Mouse (Mus musculus) liver (tissue): ENCODE measurements around the gene Neurog3.
A peak's percentile ranks its signal among the peaks of the same experiment; 100 is the strongest.

Experiments used
- DNase-seq: peaks from one replicate; pipeline ENCODE4 v3.0.0-alpha.2; 2020; ENCODE audit warnings: mixed read lengths

Neurog3 gene

DNA sequence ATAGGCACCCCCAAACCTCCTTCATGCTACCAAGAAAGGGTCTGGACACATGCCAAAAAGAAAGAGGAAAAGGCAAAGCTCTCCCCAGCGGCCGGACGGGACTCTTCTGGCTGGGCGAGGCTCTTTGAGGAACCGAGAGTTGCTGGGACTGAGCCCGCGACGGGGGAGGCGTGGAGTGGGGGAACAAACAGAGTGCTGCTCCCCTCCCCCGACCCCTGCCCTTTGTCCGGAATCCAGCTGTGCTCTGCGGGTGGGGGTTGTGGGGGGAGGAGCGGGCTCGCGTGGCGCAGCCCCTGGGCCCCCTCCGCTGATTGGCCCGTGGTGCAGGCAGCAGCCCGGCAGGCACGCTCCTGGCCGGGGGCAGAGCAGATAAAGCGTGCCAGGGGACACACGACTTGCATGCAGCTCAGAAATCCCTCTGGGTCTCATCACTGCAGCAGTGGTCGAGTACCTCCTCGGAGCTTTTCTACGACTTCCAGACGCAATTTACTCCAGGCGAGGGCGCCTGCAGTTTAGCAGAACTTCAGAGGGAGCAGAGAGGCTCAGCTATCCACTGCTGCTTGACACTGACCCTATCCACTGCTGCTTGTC is at the start of gene Neurog3:
Neurog3 (plus strand) TSS at position 400 of the 591 bp plus-strand sequence.
- DNase-seq = no peak

DNA sequence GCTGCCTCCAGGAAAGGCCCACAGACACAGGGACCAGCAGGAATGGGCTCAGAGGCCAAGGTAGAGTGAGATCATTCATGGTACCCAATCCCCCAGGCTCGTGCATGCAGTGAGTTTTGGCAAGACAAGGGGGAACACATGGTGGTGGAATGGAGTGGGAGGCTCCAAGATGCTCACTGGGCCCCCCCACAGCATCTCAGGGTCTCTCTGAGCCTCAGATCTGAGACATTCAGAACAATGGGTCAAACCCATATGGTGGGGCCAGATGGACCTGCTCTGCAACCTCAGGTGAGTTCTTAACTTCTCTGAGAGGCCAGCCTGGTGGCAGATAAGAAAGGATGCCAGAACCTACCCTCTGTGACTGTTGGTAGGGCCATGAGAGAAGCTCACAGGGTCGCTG is 46.8 kb upstream of the Neurog3 start:
- no peak for DNase-seq

DNA sequence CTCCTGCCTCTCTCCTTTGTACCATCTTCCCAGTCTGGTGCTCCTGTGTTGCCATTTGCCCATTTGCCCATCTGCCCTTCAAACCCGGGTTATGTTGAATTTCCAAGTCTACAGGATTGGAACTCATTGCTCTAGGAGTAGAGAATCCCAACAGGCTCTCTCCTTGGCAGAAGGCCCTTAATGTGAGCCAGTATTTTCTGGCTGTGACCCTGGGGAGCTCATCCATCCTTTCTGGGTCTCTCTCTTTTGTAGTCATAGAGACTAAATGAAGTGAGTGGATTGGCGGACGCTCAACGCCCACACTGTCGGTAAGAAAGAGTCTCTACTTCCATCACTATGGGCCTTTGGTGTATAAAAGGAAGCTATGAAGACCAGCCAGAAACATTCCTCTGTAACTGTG is 46.1 kb upstream of the Neurog3 start:
- DNase-seq = no peak

DNA sequence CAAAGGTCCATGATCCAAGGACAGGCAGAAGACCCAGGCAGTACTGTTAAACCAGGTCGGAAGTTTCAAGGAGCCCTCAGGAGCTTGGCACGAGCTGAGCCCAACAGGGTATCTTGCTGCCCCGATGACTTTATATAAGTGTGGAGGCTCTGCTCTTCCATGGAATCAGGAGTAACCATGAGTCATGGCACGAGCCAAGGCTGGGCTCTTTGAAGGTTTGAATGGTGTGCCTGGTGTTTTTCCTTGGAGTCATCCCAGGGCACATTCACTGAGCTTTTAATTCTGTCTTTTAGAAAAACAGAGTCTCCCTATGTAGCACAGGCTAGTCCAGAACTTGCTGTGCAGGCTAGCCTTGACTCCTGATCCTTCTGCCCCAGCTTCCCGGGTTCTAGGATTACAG is 44.5 kb upstream of the Neurog3 start:
- no peak for DNase-seq

DNA sequence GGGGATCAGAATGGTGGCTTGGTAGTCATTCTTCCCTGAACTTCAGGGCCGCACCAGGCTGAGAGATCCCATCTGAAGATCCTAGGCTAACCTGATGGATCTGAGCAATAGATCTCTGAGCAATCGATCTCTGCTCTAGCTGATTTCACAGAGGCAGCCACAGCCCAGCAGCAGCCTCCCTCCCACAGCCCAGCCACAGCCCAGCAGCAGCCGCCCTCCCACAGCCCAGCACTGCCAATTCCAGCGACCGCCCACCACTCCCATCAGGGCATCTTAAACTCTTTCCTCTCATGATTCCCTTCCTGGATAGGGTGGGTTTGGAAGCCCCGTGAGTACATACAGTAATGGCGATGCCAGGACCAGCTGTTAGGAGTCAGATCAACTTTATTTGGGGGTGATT is 43.8 kb upstream of the Neurog3 start:
- DNase-seq = no peak

DNA sequence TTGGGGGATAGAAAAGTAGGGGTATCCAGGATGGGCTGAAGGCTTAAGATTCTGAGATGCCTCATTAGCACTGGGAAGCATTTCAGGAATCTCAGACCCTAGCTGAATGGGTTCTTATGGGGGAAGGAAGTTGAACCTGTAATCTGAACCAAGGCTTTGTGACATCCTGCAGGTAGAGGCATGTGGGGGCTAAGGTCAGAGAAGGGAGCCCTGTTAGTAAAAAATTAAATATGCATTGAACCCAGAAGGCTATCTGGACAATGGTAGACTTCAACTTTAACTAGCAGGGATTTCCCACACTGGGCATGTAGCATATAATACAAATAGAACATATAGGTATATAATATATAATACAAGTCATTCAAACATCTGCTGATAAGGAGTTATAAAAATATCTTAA is 43.4 kb upstream of the Neurog3 start:
- DNase-seq = no peak

DNA sequence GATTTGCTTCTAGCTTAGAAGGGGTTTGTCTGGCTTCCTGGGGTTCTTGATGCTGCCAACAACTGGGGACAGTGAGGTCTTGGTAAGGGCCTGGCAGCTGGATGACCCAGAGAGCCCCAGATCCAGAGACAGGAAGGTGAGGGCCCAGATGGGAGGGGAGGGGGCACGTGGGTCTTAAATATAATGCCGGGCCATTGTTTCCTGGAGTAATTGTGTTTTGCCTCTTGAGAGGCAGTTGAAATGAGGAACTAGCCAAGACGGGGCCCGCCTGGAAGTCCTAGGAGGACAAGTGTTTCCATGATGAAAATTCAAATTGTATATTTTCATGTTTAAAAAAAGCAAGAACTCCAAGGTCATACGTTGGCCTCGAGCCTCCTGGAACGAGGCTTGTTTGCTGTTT is 39.0 kb upstream of the Neurog3 start:
- DNase-seq = no peak

DNA sequence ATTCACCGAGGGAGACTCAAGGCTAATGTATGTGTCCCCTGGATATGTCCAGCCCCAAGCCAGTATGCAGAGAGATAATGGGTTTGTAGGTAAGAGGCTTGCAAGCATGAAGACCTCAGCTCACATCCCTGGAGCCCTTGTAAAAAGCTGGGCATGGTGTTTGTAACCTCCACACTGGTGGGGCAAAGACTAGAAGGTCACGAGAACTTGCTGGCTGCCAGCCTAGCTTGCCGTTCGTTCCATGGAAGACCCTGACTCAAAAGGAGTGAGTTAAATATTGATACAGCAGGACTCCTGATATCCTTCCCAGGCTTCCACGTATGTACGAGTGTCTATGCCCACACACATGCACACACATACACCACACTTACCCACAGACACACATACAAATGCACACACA is 38.5 kb upstream of the Neurog3 start:
- no peak for DNase-seq

DNA sequence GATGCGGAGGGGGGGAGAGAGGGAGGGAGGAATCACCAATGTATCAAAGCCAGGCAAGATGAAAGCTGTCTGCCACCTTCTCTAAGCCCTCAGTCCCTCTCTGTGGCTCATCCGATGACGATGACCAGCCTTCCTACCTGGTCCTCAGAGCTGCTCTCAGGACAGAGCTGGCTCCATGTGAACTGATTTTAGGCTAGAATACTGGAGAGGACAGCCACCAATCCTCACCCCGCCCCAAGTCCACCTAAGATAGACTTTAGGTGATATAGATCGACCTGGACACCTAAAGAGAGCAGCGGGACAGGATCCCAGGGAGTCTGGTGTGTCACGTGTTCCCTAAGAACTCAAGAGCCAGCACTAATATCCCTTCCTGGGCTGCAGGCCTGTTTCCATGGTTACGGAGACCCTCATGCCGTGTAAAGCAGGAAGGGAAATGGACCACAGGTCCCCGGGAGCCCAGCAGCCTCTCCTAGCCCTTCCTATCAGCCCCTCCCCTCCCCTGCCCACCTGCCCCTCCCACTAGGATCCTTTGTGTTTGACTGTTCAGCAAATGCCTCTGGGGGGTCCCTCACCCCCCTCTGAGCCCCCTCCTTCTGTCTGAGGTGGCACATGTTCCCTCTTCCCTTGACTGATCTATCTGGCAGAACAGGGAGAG is 33.0 kb upstream of the Neurog3 start:
- DNase-seq = no peak

DNA sequence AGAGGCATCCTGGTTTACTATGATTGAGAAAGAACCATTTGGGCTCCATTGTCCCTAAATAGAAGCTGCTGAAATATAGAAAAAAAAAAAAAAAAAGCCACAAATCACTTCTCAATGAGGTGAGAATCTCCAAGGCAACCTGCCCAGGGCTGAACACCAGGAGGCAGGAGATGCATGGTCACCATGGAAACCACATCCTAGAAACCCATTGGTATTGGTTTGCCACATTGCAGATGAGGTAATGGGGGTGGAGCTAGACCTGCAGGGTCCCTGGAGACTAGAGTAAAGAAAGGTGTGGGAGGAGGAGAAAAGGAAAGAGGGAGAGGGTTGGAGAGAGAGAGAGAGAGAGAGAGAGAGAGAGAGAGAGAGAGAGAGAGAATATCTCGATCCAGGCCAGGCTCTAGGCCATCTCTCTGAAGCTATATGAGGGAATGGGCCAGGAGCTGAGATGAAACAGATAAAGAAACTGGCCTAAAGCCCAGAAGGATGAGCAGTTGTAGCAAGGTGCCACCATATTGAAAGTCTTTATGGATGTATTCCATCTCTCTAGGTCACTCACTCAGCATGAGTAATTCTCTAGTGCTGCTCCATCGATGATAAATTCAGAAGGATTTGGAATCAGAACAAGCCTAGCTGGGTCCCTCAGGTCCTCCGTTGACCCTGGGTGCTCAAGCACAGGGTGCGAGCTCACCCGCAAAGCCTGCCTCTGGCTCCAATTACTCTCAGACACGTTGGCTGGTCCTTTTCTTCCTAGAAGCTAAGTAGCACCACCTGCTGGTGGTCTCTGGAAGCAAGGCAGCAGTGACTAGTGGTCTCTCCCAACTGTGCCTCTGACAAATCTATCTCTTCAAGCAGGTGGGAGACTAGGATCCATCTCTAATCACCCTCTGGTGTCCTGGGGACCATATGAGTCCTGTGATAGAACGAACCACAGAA is 31.1 kb upstream of the Neurog3 start:
- peak; percentile 66 for DNase-seq

DNA sequence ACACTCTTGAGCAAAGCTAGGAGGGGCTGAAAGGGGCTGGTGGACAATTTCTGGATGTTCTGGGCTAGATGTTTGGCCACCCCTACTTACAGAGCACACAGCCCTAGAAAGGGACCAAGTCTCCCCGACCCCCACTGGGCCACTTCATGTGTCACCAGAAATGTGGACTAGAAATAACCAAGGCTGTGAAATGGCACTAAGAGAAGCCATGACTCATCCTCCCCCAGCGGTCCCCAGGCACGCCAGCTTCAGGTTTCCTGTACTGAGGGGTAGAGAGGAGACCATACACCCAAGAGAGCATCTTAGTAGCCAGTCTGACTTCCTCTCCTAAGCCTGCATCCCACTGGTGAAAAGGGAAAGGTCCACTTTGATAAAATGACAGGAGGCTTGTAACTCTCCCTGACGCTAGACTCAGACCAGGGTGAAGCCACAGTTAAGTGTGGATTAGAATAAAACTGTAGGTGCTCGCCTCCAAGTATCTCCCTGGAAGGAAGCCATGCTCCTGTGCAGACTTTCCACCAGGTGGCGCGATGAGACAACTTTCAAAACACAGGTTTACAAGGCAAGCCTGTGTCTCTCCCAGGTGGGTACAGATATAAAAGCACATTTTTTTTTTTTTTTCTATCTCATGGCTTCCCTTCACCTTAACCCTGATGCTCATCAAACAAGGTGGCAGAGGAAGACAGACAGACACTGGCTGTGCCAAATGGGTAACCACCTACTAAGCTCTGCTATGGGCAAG is 27.9 kb upstream of the Neurog3 start:
- peak; percentile 63 for DNase-seq

DNA sequence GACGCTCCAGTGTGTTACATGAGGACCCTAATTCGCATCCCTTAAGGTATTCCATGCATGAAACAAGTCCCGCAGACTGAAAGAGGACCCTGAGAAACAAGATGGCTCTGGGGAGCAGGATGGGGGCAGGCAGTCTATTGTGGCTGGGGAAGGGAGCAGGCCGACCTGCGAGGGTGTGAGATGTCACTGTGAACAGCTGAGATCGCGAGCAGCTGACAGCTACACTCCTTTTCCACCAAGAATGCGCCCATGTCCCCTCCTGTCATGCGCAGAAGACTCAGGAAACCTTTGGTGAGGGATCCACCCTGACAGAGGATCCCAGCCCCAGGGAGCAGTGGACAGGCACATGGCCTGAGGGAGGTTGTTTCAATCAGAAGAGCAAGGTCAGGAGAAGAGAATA is 25.8 kb upstream of the Neurog3 start:
- DNase-seq = no peak

DNA sequence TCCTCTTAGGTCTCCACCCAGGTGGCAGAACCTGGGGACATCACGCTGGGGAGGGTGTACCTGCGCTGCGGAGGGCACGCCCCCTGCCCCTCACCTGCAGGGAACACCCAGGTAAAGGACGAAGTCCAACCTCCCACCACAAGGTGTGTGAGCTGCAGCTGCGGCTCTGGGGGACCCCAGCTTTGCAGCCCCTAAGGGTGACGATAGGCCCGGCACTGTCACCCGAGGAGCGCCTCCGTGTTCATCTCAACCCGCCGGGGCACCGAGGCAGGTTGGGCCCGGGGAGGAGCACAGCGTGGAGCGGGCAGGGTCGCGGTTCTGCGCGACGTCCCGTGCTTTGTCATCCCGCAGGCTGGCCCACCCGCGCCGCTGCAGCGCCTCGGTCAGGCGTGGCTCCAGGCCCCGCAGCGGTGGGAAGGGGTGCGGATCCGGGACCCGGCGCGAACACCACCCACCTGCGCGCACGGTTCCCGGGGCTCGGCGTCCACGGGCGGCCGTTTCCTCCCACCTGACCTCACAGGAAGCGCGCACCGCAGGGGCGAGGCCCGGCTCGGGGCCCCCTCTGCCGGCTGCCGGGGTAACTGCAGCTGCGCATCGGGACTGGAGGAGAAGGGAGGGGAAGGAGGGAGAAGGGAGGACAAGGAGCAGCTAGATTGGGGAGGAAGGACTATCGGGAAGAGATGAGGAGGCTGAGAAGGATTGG is 22.2 kb upstream of the Neurog3 start:
- DNase-seq = peak; percentile 67

DNA sequence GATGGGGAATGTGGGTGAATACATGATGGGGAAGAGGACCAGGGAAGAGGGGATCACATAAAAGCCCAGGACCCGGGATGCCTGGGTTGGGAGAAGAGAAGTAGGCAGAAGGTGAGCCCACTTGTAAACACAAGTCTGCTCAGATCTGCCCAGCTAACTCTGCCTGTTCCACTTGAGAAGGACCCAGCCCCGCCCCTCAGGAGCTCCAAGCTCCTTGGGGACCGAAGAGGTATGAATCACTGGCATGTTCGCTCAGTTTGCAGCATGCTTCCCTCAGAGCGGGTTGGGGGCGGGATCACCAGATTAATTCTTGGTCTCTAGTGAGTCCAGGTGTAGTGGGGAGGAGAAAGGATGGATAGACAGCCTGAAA is 21.7 kb upstream of the Neurog3 start:
- no peak for DNase-seq

DNA sequence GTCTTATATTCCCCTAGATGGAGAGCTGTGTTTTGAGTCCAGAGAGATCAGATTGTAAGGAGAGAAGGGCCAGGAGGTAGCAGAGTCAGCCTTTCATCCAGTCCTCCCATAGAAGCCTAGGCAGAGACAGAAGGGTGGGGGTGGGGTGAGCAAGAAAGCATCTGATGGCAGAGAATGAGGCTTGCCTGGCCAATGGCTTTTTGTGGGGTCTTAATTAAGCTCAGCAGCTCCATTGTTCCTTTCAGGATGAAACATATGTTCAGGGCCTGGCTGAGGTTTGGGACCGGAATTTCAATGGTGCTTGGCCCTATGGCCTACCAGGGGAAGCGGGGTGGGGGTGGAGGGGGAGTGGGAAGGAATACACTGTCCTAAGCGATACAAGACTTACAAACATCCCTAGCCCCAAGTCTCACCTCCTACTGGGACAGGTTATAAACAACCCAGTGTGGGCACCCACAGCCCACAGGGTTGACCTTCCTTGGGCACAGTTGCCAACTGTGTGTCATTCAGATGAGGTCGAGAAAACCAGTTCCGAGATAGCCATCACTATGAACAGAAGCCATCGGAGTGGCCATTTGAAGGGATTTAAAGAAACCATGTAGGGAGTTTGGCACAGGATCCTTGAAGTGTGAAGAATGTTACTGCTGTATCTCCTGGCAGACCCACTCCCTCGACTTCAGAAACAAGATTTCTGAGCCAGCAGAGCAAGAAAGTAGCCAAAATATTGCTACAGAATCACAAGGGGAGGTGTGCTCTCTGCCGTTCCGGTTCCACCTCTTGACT is 18.8 kb upstream of the Neurog3 start:
- DNase-seq = no peak

DNA sequence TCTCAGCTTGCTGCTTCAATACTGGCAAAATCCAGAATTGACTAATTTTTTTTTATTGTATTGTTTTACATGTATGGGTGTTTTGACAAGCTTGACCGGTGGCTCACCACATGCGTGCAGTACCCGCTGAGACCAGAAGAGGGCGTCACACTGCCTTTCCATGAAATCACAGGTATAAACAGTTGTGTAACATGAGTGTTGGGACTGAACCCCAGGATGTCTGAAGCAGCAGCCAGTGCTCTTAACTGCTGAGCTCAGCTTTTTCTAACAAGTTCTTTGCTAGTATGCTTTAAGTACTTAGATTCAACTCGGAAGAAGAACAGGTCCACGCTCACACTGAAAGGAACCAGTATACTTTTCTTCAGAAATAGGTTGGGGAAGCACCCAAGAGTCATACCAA is 5.8 kb upstream of the Neurog3 start:
- DNase-seq = no peak

DNA sequence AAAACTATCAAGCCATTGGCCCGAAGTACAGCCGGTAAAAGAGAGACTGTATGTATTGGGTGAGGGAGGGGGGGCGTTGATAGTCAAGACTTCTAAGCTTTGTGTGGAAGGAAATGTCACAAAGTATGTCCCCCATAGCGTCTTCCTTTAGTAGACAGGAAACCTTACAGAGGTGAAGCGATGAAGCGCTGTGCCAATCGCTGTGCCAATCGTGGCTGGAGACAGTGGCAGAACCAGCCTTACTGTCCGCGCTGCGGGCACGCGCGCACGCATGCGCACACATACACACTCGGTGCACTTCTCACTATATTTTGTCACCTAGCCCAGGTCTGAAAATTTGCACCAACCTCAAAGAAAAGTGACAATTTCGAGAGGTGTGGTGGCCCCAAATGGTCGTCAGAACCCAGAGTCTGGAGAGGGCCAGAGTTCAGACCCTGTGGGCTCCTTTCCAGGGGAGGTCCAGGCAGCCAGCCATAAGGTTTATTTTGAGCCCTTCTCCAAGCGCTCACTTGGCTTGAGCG is 5.1 kb upstream of the Neurog3 start:
- DNase-seq = no peak

DNA sequence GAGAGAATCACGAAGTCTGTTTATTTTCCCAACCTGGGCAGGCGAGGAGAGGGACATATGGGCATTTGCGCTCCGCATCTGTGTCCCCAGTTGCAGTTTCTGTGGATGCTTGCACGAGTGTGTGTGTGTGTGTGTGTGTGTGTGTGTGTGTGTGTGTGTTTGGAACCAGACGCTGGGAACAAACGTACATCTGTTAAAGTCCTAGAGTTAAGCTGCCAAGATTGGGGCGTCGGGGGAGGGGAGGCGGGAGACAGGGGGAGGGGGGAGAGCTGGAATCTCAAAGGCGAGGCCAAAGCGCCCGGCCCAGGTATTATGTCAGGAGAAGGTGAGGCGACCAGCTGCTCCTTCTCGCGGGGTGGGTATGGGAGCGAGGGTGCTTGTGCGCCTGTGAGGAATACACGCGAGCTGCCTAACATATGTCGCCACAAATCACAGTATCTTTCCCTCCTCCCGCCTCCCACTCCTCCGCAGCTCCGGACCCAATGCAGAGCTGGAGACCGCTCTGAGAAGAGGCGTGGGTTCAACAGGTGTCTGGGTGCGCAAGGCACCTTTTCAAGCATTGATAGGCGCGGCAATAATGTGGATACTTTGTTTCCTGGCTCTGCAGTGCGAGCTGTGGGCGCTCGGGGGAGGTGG is 4.5 kb upstream of the Neurog3 start:
- no peak for DNase-seq

DNA sequence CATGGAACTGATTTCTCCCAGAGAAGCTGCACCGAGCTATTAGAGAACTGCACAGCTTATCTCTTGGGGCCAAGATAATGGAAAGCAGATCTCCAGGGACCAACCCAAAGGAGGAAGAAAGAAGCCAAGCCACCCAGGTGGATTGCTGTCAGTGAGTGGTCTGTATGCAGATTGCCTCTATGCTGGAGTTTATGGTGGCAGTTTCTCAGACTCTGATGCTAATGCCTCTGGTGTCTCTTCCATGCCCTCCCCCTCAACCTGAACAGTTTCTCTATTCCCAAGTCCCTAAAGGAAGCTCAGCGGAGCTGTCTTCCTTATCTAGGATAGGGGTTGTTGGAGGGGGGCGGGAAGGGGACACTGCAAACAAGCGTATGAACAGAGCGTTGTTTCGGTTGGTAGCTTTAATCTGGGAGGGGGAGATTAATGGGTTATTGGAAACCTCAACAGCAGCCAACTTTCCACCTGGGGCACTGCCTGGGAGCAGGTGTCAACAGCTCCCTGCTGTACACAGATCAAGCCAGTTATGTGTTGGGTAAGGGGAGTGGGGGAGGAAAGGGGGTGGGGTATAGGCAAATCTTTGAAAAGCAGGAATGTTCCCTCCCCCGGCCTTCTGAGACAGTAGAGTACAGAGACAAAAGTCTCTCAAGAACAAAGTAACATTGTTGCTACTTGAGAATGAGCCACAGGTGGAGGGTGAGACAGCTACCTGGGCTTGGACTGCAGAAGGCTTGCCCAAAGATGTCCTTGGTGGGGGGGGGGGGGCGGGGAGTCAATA is 3.0 kb downstream of the Neurog3 start:
- DNase-seq = no peak

DNA sequence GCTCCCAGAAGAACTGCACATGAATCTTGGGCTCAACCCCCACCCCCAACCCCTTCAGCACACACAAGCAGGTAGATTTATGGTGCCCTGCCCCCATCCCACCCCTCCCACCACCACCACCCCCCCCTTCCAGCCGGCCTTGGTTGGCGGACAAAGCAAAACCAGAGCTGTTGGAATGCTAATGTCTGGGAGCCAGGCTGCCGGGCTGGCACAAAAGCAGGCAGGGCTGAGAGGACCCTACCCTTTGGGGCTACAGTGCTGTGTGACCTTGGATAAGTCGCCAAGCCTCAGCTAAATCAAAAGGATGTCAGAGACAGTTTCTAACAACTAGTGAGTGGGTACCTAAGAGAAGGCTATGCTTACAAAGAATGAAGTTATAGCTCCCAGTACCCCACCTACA is 4.3 kb downstream of the Neurog3 start:
- no peak for DNase-seq
